Mouse (Mus musculus): ENCODE measurements at regions not wholly inside any gene's neighbourhood (a gene's known extent, or its start where the extent isn't known, plus 50 kb on each side); places are given as distances from the start of the nearest gene placed in this dataset.

DNA sequence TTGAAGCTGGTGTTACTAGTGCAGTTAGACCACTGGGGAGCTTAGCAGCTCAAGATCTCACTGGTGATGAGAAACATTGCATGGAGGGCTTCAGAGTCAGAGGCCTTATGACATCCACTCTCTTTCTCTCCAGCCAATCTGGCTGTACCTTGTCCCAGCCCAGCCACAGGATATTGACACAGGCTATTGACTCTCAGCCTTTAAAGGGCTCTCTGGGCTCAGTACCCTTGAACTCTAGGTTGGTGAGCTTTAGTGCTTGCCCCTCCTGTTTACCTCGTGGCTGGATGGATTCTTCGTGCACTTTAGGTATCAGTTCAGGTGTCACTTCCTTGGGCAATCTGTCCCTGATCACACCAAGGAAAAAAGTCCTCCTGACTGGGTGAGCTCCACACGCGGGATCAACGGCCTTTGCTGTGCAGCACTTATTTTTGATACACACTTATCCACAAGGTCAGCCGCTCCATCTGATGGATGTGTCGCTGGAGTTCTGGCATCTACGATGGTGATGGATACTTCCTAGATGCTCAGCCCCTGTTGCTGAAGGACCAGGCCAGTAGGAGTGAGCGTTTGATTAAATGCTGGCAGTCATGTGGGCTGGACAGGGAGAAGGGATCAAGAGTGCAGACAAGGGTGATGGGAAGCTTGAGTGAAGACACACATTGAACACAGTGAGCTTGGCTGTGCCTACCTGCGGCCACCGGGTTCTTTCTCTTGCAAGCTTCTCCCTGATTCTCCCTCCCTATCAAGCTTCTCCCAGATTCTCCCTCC, 177.7 kb downstream of the Snx10 start:
- TF ChIP-seq CTCF (conservative IDR thresholded peaks at IDR 0.05; ENCODE audit: low read length): no peak
- no peak for TF ChIP-seq POU5F1 (IDR thresholded peaks at IDR 0.05; ENCODE audit: borderline replicate concordance, low read length)

Measured in E14TG2a.4 (cell line).